Mouse (Mus musculus): Measurements from ENCODE around the gene Chd6.

Chd6 gene

GRCm38 (mm10) chr2:161066097-161066759 is 42.6 kb downstream of the Chd6 start:
- no peak for DNase-seq

- no peak for DNase-seq
These were observed 43.3 kb downstream of the Chd6 start for GRCm38 (mm10) chr2:161065594-161065993.

- no peak for DNase-seq
These were observed 44.0 kb downstream of the Chd6 start for GRCm38 (mm10) chr2:161064836-161065235.

DNA sequence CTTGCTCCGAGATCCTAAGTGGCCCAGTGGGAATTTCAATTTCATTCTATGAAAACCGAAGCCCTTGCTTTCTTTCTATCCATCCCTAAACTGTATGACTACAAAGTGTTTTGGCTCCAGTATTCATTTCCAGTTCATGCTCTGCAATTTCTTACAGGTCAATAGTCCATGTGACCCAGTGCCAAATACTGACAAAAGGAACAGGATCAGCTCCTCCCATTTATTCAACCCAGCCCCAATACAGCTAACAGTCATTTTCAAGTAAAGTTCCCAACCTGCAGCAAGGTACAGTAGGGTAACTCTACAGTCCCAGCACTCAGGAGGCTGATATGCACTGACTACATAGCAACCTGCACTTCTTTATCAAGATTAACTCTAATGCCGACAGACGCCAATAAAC is 50.0 kb downstream of the Chd6 start:
- DNase-seq = no peak

DNA sequence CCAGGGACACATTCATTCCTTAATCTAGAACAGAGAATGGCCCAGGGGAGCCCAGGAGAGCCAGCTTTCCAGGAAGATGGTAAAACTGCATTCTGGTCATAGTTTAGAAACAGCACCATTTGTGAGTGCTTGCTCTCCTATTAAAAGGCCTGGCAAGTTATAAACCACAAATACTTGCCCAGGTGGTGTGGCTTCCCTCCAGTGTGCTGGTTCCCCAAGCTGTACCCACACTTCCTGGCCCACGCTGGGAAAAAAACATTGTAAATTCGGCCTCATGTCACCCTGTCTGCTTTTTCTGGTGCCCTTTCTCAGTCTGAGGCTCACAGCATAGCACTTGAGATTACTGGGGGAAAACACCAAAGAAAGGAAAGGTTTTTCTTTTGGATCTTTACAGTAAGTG is 55.1 kb downstream of the Chd6 start:
- DNase-seq = no peak

DNA sequence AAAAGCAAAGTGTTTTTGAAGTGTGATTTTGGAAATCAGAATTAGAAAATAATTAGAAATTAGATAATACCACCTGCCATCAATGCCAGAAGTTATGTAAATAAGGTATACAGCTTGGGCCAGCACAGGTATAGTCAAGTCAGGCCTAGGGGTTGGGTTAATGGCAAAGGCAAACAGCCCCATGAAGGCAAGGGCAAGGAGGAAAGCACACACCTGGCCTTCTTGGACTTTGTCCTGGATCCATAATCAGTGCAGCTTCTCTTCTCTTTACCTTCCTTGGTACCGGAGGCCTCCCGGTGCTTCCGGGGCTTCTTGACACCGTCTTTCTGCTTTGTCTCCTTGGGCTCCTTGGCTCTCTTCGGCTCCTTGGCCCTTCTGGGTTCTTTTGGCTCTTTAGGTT is 56.7 kb downstream of the Chd6 start:
- DNase-seq = no peak

DNA sequence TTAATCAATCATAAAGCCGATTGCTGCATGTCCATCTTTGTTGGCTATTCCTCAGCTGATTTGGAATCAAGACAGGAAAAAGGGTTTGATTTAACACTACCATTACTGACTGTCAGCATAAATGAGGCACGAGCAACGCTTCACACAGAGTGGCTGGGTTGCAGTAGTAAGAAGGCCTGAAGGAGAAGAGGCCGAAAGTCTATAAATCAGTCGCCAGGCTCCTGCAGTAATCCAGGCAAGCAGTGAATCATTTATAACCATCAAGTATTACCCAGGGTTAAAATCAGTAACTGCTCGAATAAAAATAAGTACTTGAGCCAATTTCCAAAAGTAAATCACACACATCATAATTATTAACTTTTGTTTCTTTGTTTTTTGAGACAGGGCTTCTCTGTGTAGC is 59.4 kb downstream of the Chd6 start:
- DNase-seq = no peak

- no peak for DNase-seq
These were observed 64.2 kb downstream of the Chd6 start for GRCm38 (mm10) chr2:161044492-161045201.

DNA sequence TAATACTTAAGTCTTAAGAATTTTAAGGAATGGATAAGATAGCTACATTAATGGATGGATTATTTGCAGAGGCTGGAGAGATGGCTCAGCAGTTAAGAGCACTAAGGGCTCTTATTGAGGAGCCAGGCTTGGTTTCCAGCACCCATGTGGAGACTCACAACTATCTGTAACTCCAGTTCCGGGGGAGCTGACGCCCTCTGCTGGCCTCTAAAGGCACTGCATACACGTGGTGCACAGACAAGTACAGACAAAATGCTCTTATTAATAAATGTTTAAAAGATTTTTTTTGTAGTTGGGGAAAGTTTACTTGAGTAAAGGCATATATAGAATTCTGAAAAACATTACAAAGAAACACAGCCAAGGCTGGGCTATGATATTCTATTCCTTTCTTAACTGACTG is 66.0 kb downstream of the Chd6 start:
- peak; percentile 12 to 20 for DNase-seq

DNA sequence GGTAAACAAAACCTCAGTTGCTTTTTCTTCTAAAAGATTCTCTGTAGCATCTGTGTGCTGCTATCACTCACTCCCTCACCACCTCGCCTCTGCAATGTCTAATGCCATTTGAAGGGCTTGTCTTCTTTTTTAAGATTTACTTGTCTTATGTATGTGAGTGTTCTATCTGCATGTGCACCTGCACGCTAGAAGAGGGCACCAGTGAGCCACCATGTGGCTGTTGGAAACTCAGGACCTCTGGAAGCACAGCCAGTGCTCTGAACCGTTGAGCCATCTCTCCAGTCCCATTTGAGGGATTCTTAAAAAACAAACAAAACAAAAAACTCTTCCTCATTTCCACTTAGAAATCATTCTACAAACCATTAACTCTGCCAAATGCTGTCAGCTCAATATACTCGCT is 68.1 kb downstream of the Chd6 start:
- DNase-seq = no peak

- no peak for DNase-seq
These were observed 71.1 kb downstream of the Chd6 start for GRCm38 (mm10) chr2:161037766-161038165.

DNA sequence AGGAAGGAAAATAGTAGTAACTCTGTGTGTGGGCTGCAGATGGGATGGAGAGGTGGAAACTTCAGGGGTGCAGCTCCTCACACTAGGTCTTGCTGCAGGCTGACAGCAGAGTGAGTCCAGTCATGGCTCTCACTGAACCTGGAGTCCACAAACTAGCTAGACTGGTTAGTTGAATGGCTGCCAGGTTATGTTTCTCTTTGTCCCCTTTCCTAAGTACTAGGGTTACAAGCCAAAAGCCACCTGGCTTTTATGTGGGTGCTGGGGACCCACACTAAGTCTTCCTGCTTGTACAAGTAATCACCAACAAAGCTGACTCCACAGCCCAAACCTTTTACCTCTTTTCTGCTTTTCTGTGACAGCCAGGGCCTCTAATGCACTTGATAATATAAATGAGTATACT is 75.7 kb downstream of the Chd6 start:
- no peak for DNase-seq

GRCm38 (mm10) chr2:161032394-161032793 is 76.5 kb downstream of the Chd6 start:
- no peak for DNase-seq

DNA sequence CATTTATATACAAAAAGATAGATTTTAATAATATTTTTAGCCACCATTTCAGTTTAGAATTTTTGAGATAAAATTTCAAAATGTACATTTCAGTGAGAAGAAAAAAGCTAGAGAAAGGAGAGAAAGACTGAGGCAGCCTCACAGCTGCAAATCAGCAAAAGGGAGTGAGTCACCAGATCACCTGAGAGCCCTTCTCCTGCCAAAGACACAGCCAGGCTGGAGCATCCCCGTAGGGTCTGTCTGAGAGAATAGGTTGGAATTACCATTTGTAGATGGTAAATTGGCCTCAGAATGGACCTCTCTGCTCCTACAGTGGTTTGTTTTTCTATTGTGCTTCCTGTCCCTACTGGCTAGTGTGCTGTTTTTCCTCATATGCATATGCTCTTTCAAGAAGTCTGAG is 84.3 kb downstream of the Chd6 start:
- no peak for DNase-seq

- DNase-seq = no peak
These were observed 91.0 kb downstream of the Chd6 start for GRCm38 (mm10) chr2:161017913-161018312.

DNA sequence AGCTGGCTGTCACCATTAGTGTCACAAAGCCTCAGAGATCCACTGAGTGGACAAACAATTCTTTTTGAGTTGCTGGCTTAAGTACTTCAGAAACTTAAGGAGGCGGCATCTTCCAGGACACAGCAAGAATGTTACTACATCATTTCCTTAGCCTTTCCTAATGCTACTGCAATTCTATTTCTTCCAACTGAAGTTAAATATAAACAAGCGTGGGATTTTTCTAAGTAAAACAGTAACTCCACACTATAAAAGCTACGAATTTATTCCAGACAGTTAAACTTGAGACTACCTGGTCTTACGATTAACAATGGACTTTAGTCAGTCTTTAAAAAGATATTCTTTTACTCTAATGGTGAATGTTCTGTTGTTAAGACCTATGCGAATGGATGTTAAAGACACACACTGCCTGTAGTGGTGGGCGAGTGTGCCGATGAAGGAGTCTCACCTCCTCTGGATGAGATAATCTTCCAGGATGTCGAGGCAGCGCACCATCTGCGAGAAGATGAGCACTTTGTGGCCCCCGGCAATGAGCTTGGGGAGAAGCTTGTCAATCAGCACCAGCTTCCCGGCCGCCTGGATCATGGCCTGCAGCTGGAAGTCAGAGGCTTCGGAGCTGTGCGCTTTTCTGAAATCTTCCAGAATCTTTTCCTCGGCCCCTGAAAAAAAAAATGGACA is 96.2 kb downstream of the Chd6 start:
- DNase-seq = no peak

DNA sequence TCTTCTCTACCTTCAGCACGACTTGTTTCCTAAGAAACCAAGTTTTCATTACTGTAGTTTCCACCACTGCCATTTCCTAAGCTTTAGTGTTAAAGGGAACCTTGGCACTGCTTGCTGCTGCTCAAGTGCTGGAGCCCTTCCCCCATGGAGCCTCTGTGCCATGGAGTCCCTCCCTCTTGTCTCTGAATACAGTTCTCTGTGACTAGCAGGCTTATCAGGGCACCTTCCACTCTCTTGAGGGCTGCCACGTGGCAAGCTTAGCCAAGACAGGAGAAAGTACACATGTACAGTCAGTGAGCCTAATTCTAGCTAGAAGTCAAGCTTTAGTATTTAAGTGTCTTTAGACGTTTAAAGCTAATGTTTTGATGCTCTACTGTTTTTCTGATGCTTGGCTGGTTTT is 104.5 kb downstream of the Chd6 start:
- DNase-seq = no peak

GRCm38 (mm10) chr2:160996987-160997763 is 111.7 kb downstream of the Chd6 start:
- DNase-seq = no peak

DNA sequence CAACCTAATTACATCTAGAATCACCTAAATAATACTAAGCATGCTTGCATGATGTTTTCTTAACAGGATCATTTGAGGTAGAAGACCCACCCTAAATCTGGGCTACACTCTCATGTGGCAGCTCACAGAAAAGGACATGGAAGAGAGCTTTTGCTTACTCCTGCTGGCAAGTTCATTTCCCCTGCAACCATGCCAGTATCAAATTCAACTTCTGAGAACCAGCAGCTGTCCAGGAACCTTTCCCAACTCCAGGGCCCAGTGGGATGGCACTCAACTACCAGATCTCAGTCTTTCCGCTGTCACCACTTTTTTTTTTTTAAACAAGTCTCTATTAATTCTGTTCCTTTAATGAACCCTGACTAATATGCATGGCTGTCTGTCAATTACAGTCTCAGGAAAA is 114.7 kb downstream of the Chd6 start:
- no peak for DNase-seq

GRCm38 (mm10) chr2:160992465-160992864 is 116.4 kb downstream of the Chd6 start:
- no peak for DNase-seq

GRCm38 (mm10) chr2:160990339-160991070 is 118.4 kb downstream of the Chd6 start:
- DNase-seq = no peak

DNA sequence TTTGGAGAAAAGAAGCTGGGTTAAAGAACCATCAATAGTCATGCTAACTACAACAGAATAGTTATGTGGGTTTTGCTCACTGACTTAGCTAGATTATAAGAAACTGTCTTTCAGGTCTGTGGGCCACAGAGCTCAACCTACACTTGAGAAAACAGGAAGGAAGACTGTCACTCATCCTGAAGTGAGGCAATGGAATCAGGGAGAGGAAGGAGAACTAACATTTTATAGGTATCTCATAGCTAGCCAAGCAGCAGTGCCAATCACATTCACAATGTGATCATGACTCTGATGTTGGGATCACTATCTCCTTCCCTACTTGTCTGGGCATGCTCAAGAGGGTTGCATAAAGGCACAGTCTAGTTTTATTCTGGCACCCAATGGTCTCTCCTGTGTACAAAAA is 121.4 kb downstream of the Chd6 start:
- no peak for DNase-seq

- no peak for DNase-seq
These were observed 126.2 kb downstream of the Chd6 start for GRCm38 (mm10) chr2:160982636-160983035.

Measured in B cell, adult 2 months (primary cell).